Mouse (Mus musculus) CD4-positive, CD25-positive, alpha-beta regulatory T cell, adult 9 weeks (primary cell): ENCODE data around the gene Prlh. TPM values are rescaled to one million over a fixed set of nuclear protein-coding genes. Genes with fewer than 3 reads are reported as not detected.

ENCODE experiments used
- polyA plus RNA-seq: library from polyadenylated mRNA; unstranded; fragments of 100-300 nt; shearing (Covaris generic); gene quantifications from one replicate; pipeline ENCODE4 v1.2.1, GENCODE M21; 2017

Prlh gene
- polyA plus RNA-seq, result not detected

GRCm38 (mm10) chr1:90952808-90953207 lies at the start of gene Prlh:
Gene Prlh, plus strand, starts transcription at chr1:90953108.

GRCm38 (mm10) chr1:90914948-90915569 lies 37.8 kb upstream of the Prlh start, which contains the start of gene Mlph:
Gene Mlph, plus strand, starts transcription at chr1:90915085.

GRCm38 (mm10) chr1:90969347-90969784 lies 16.5 kb downstream of the Prlh start, which contains the start of gene Rab17:
Gene Rab17, minus strand, starts transcription at chr1:90969661.

GRCm38 (mm10) chr1:90998268-90998890 lies 45.5 kb downstream of the Prlh start, which contains the start of gene Lrrfip1:
Gene Lrrfip1, plus strand, starts transcription at chr1:90998737.

Other genes with a start within 250 kb of the Prlh start
- gene Col6a3, start 109.1 kb upstream of the Prlh start, polyA plus RNA-seq, result not detected
- not detected for gene Mlph, start 38.0 kb upstream of the Prlh start, polyA plus RNA-seq
- gene Rab17, start 16.6 kb downstream of the Prlh start, polyA plus RNA-seq, result not detected
- gene Lrrfip1, start 45.6 kb downstream of the Prlh start, polyA plus RNA-seq, result 296 TPM
- gene Rbm44, start 192.0 kb downstream of the Prlh start, polyA plus RNA-seq, result 1.2 TPM
- 44.1 TPM for gene Ramp1, start 226.7 kb downstream of the Prlh start, polyA plus RNA-seq